Mouse (Mus musculus) common myeloid progenitor, adult 5-6 weeks (primary cell): ENCODE measurements around the gene Pde4c. TPM values are rescaled to one million over a fixed set of nuclear protein-coding genes. Genes with fewer than 3 reads are reported as not detected.

Experiments
- total RNA-seq: library from RNA; stranded (forward); fragments of 200-1000, 187-1606 nt; gene quantifications from 2 replicates; pipeline ENCODE4 v1.2.3, GENCODE M21; 2017

Gene Pde4c
- total RNA-seq, 1 experiment from 2014 or later: 0.09 TPM

Other genes with a start within 250 kb of the Pde4c start
- gene Klhl26, start 246.8 kb upstream of the Pde4c start, total RNA-seq: 5.9 and 10.6 TPM in 2 replicates
- not detected in 2 replicates for gene Tmem59l, start 236.4 kb upstream of the Pde4c start, total RNA-seq
- gene Crlf1, start 230.6 kb upstream of the Pde4c start, total RNA-seq: not detected in 2 replicates
- gene Rex1bd, start 217.0 kb upstream of the Pde4c start, total RNA-seq: 50.1 and 56.4 TPM in 2 replicates
- gene Uba52, start 212.9 kb upstream of the Pde4c start, total RNA-seq: 3,128 and 4,626 TPM in 2 replicates
- gene Fkbp8, start 196.0 kb upstream of the Pde4c start, total RNA-seq: 95.9 and 128 TPM in 2 replicates
- 70.8 and 71.1 TPM in 2 replicates for gene Kxd1, start 195.8 kb upstream of the Pde4c start, total RNA-seq
- 8.1 and 10.5 TPM in 2 replicates for gene Ell, start 184.3 kb upstream of the Pde4c start, total RNA-seq
- 35.0 and 43.9 TPM in 2 replicates for gene Isyna1, start 129.3 kb upstream of the Pde4c start, total RNA-seq
- gene Ssbp4, start 114.8 kb upstream of the Pde4c start, total RNA-seq: 43.8 and 58.4 TPM in 2 replicates
- 1.6 and 2.6 TPM in 2 replicates for gene Lrrc25, start 107.6 kb upstream of the Pde4c start, total RNA-seq
- gene Gdf15, start 91.3 kb upstream of the Pde4c start, total RNA-seq: 0.29 TPM in 1 of 2 replicates, not detected in the other
- 3.2 and 3.6 TPM in 2 replicates for gene Pgpep1, start 63.3 kb upstream of the Pde4c start, total RNA-seq
- gene Lsm4, start 50.5 kb upstream of the Pde4c start, total RNA-seq: 129 and 163 TPM in 2 replicates
- gene Jund, start 24.8 kb upstream of the Pde4c start, total RNA-seq: 54.4 and 58.2 TPM in 2 replicates
- 0.05 TPM in 1 of 2 replicates, not detected in the other for gene Iqcn, start 20.3 kb upstream of the Pde4c start, total RNA-seq
- gene Gm3336, start 5.2 kb upstream of the Pde4c start, total RNA-seq: not detected in 2 replicates
- 1.5 and 4.2 TPM in 2 replicates for gene Rab3a, start 31.0 kb downstream of the Pde4c start, total RNA-seq
- gene Mpv17l2, start 37.2 kb downstream of the Pde4c start, total RNA-seq: 10.6 and 11.7 TPM in 2 replicates
- 19.8 and 23.7 TPM in 2 replicates for gene Pik3r2, start 53.0 kb downstream of the Pde4c start, total RNA-seq
- gene Mast3, start 81.3 kb downstream of the Pde4c start, total RNA-seq: 21.7 and 22.2 TPM in 2 replicates
- 1.6 and 3.5 TPM in 2 replicates for gene Il12rb1, start 84.7 kb downstream of the Pde4c start, total RNA-seq
- gene Arrdc2, start 116.0 kb downstream of the Pde4c start, total RNA-seq: 7.3 and 19.9 TPM in 2 replicates
- gene Kcnn1, start 139.5 kb downstream of the Pde4c start, total RNA-seq: 0.18 and 1.3 TPM in 2 replicates
- gene Ccdc124, start 150.2 kb downstream of the Pde4c start, total RNA-seq: 28.6 and 40.6 TPM in 2 replicates
- 0.10 and 0.14 TPM in 2 replicates for gene Slc5a5, start 169.0 kb downstream of the Pde4c start, total RNA-seq
- gene Rpl18a, start 173.7 kb downstream of the Pde4c start, total RNA-seq: 2,479 and 2,482 TPM in 2 replicates
- gene Map1s, start 182.2 kb downstream of the Pde4c start, total RNA-seq: 14.0 and 15.0 TPM in 2 replicates